Mouse (Mus musculus) embryonic facial prominence, embryonic 12.5 days (tissue): ENCODE measurements around the gene Tfip11. TPM values are rescaled to one million over a fixed set of nuclear protein-coding genes. Genes with fewer than 3 reads are reported as not detected.

Source experiments
- polyA plus RNA-seq: library from polyadenylated mRNA; unstranded; fragments of >200 nt; fragmentation: Nextera tagmentation; extraction: Ambion mirVana; gene quantifications from 2 replicates; pipeline ENCODE4 v1.2.1, GENCODE M21; 2016

Tfip11 gene
- polyA plus RNA-seq, 1 experiment from 2014 or later, result 41.3 TPM

Other genes with a start within 250 kb of the Tfip11 start
- 11.0 and 20.1 TPM in 2 replicates for gene Cryba4, start 73.8 kb upstream of the Tfip11 start, polyA plus RNA-seq
- 46.2 and 95.4 TPM in 2 replicates for gene Crybb1, start 70.5 kb upstream of the Tfip11 start, polyA plus RNA-seq
- 33.9 and 36.4 TPM in 2 replicates for gene Tpst2, start 49.7 kb upstream of the Tfip11 start, polyA plus RNA-seq
- 54.2 and 57.1 TPM in 2 replicates for gene Srrd, start 16.7 kb downstream of the Tfip11 start, polyA plus RNA-seq
- gene Hps4, start 16.7 kb downstream of the Tfip11 start, polyA plus RNA-seq, result 40.0 and 44.0 TPM in 2 replicates
- gene Gm6583, start 29.7 kb downstream of the Tfip11 start, polyA plus RNA-seq, result 0.41 and 0.67 TPM in 2 replicates
- 32.7 and 33.7 TPM in 2 replicates for gene Asphd2, start 68.5 kb downstream of the Tfip11 start, polyA plus RNA-seq
- gene Gm6588, start 123.1 kb downstream of the Tfip11 start, polyA plus RNA-seq, result not detected in 2 replicates